Mouse (Mus musculus) kidney, adult 2 months (tissue): ENCODE results near the gene Bbs7.

Experiments
- CTCF ChIP-seq: fragments of 200-500 bp; conservative IDR thresholded peaks from 2 replicates; pipeline ENCODE4 v1.5.1; 2011; ENCODE audit warnings: low read depth, mild to moderate bottlenecking, control low read depth, low read length, moderate library complexity, mixed read lengths; ENCODE audit not compliant: insufficient read depth, insufficient read length
- POLR2A ChIP-seq: fragments of 200-500 bp; IDR thresholded peaks from one replicate; pipeline ENCODE4 v1.6.1; 2011; ENCODE audit warnings: low read depth, low read length, control low read depth

- no peak for TF ChIP-seq POLR2A
- TF ChIP-seq CTCF, result no peak
Measured at GRCm38 (mm10) chr3:36644554-36645244, 31.4 kb upstream of the Bbs7 start.
